Mouse (Mus musculus): Measurements from ENCODE around the gene Samd10. TPM values are rescaled to one million over a fixed set of nuclear protein-coding genes. Genes with fewer than 3 reads are reported as not detected.

Gene Samd10
- polyA plus RNA-seq (2012; rRNA removed) (1.6 TPM in 2 replicates), polyA plus RNA-seq (2014; fragmentation: Nextera tagmentation; extraction: Ambion mirVana) (1.5 TPM in 2 replicates)

- Histone ChIP-seq H3K27me3 (ENCODE audit: control insufficient read depth, insufficient read depth, low read length) (peaks cover 14% of the 10 kb centered on the region), H3K4me1 (replicated peaks; ENCODE audit: control insufficient read depth in 2 of 2, insufficient read depth in 2 of 2, low read length in 1 of 2) (peaks cover 14 to 21% of the 10 kb centered on the region in 2 experiments; a peak in 3 of 4 replicates), H3K4me2 (ENCODE audit: low read depth) (peak within 1 kb of the TSS; percentile 83), H3K9me3 (ENCODE audit: control insufficient read depth, low read length) (no peaks in the 10 kb centered on the region), H3K4me3 (ENCODE audit: insufficient read depth in 1 of 2, low read depth in 2 of 2, low read length in 2 of 2) (peak within 1 kb of the TSS; percentile 62 to 66), H3K36me3 (replicated peaks; ENCODE audit: control insufficient read depth, insufficient read depth, low read depth) (no peaks in the 10 kb centered on the region), H3K9ac (replicated peaks) (peak within 1 kb of the TSS; percentile 45), H3K27ac (no peak within 1 kb of the TSS)
- DNase-seq (ENCODE audit: low read depth in 3 of 3, low spot score in 3 of 3) (no peak), ATAC-seq (ENCODE audit: insufficient read depth) (no peak)
- WGBS (ENCODE audit: insufficient replicate concordance) = under 1% methylated on average over 71 of the region's 71 CpGs
- TF ChIP-seq CTCF (IDR thresholded peaks at IDR 0.05; ENCODE audit: low read depth) = no peak
- no peak for TF ChIP-seq EP300 (IDR thresholded peaks at IDR 0.05; ENCODE audit: low read depth)
Observed at GRCm38 (mm10) chr2:181598454-181599351, at the start of gene Samd10. Gene Samd10 (minus strand): TSS chr2:181599212.

GRCm38 (mm10) chr2:181646626-181647472 is 47.8 kb upstream of the Samd10 start:
- Histone ChIP-seq H3K36me3 (replicated peaks; ENCODE audit: control insufficient read depth, insufficient read depth, low read depth) (peaks cover 50% of the 10 kb centered on the region), H3K4me2 (ENCODE audit: low read depth) (no peak overlapping the region), H3K27ac (no peak overlapping the region), H3K27me3 (ENCODE audit: control insufficient read depth, insufficient read depth, low read length) (no peaks in the 10 kb centered on the region), H3K9me3 (ENCODE audit: control insufficient read depth, low read length) (no peaks in the 10 kb centered on the region), H3K4me3 (ENCODE audit: insufficient read depth in 1 of 2, low read depth in 2 of 2, low read length in 2 of 2) (no peak overlapping the region), H3K4me1 (replicated peaks; ENCODE audit: control insufficient read depth in 2 of 2, insufficient read depth in 2 of 2, low read length in 1 of 2) (no peaks in the 10 kb centered on the region), H3K9ac (replicated peaks) (no peak overlapping the region)
- TF ChIP-seq EP300 (IDR thresholded peaks at IDR 0.05; ENCODE audit: low read depth) = no peak
- no peak for ATAC-seq (ENCODE audit: insufficient read depth)
- WGBS (ENCODE audit: insufficient replicate concordance) = 84% methylated on average over 6 of the region's 6 CpGs
- DNase-seq (ENCODE audit: low read depth in 3 of 3, low spot score in 3 of 3) = no peak

DNA sequence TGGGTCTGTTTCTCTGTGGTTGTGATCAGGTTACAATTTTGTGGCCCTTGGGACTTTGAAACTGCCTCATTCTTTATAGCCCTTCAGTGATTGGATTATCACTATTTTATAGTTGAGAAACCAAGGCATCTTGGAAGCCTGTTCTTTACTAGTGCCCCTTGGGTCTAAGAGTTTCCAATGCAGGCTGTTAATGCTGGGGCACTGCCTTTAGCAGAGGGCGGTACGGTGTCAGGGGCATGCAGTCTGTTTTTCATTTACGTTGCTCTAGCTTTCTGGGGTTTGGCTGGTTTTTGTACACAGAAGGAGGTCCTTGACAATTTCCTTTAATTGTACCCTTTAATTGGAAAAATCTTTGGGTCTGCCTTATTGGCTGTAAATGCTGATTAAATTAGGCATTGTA is 46.7 kb upstream of the Samd10 start:
- Histone ChIP-seq H3K4me3 (ENCODE audit: insufficient read depth in 1 of 2, low read depth in 2 of 2, low read length in 2 of 2) (no peak overlapping the region), H3K4me1 (replicated peaks; ENCODE audit: control insufficient read depth in 2 of 2, insufficient read depth in 2 of 2, low read length in 1 of 2) (no peaks in the 10 kb centered on the region), H3K9me3 (ENCODE audit: control insufficient read depth, low read length) (no peaks in the 10 kb centered on the region), H3K27me3 (ENCODE audit: control insufficient read depth, insufficient read depth, low read length) (no peaks in the 10 kb centered on the region), H3K4me2 (ENCODE audit: low read depth) (no peak overlapping the region), H3K36me3 (replicated peaks; ENCODE audit: control insufficient read depth, insufficient read depth, low read depth) (peaks cover 53% of the 10 kb centered on the region), H3K9ac (replicated peaks) (no peak overlapping the region), H3K27ac (no peak overlapping the region)
- WGBS (ENCODE audit: insufficient replicate concordance) = 87% methylated on average over 3 of the region's 3 CpGs
- ATAC-seq (ENCODE audit: insufficient read depth) (no peak), DNase-seq (ENCODE audit: low read depth in 3 of 3, low spot score in 3 of 3) (no peak)
- TF ChIP-seq CTCF (IDR thresholded peaks at IDR 0.05; ENCODE audit: low read depth) (no peak), EP300 (IDR thresholded peaks at IDR 0.05; ENCODE audit: low read depth) (no peak)

DNA sequence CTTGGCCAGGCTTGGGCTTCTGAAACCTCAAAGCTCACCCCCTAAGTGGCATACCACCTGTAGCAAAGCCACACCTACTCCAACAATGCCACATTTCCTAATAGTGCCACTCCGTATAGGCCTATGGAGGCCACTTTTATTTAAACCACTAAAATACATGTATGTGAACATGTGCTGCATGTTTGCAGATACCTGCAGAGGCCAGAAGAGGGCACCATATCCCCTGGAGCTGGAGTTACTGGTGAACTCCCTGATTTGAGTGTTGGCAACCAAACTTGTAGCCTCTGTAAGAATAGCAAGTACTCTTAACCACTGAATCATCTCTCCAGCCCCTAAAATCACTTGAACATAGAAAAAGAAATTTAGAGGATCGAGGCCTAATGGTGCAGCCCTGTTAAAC is 45.3 kb upstream of the Samd10 start:
- Histone ChIP-seq H3K4me2 (ENCODE audit: low read depth) (no peak overlapping the region), H3K9me3 (ENCODE audit: control insufficient read depth, low read length) (no peaks in the 10 kb centered on the region), H3K36me3 (replicated peaks; ENCODE audit: control insufficient read depth, insufficient read depth, low read depth) (peaks cover 48% of the 10 kb centered on the region), H3K4me3 (ENCODE audit: insufficient read depth in 1 of 2, low read depth in 2 of 2, low read length in 2 of 2) (no peak overlapping the region), H3K27me3 (ENCODE audit: control insufficient read depth, insufficient read depth, low read length) (no peaks in the 10 kb centered on the region), H3K27ac (no peak overlapping the region), H3K9ac (replicated peaks) (no peak overlapping the region), H3K4me1 (replicated peaks; ENCODE audit: control insufficient read depth in 2 of 2, insufficient read depth in 2 of 2, low read length in 1 of 2) (no peaks in the 10 kb centered on the region)
- ATAC-seq (ENCODE audit: insufficient read depth) (no peak), DNase-seq (ENCODE audit: low read depth in 3 of 3, low spot score in 3 of 3) (peak in 2 of 3 experiments; percentile 20 to 23)
- TF ChIP-seq EP300 (IDR thresholded peaks at IDR 0.05; ENCODE audit: low read depth) (no peak), CTCF (IDR thresholded peaks at IDR 0.05; ENCODE audit: low read depth) (peak; percentile 70)
- 78% methylated on average over 2 of the region's 2 CpGs for WGBS (ENCODE audit: insufficient replicate concordance)

GRCm38 (mm10) chr2:181635865-181636264 is 36.9 kb upstream of the Samd10 start:
- no peak overlapping the region for H3K4me3 ChIP-seq (ENCODE audit: insufficient read depth in 1 of 2, low read depth in 2 of 2, low read length in 2 of 2)
- peaks cover 48% of the 10 kb centered on the region for H3K36me3 ChIP-seq (replicated peaks; ENCODE audit: control insufficient read depth, insufficient read depth, low read depth)
- H3K9me3 ChIP-seq (ENCODE audit: control insufficient read depth, low read length) = no peaks in the 10 kb centered on the region
- H3K4me2 ChIP-seq (ENCODE audit: low read depth) = no peak overlapping the region
- no peak overlapping the region for H3K9ac ChIP-seq (replicated peaks)
- ATAC-seq (ENCODE audit: insufficient read depth) (no peak), DNase-seq (ENCODE audit: low read depth in 3 of 3, low spot score in 3 of 3) (no peak)
- H3K27me3 ChIP-seq (ENCODE audit: control insufficient read depth, insufficient read depth, low read length) = no peaks in the 10 kb centered on the region
- no peaks in the 10 kb centered on the region for H3K4me1 ChIP-seq (replicated peaks; ENCODE audit: control insufficient read depth in 2 of 2, insufficient read depth in 2 of 2, low read length in 1 of 2)
- TF ChIP-seq CTCF (IDR thresholded peaks at IDR 0.05; ENCODE audit: low read depth) (no peak), EP300 (IDR thresholded peaks at IDR 0.05; ENCODE audit: low read depth) (no peak)
- no peak overlapping the region for H3K27ac ChIP-seq
- WGBS (ENCODE audit: insufficient replicate concordance) = 71% methylated on average over 3 of the region's 3 CpGs
